Comparison of ENCODE assay signal across 18 mouse cellular contexts in genomic region chr17:14234774-14235389, GRCm38 (mm10). TPM values are rescaled to one million over a fixed set of nuclear protein-coding genes. Genes with fewer than 3 reads are reported as not detected.
"Had no signal": no experiment of that assay in that cellular context is flagged by ENCODE, and none has a peak within 500 bp of the region (broad histone marks: within the 10 kb centered on the region; RNA-seq: fewer than 3 reads in every experiment).

No protein-coding gene starts in this region.

- H3K9me3 ChIP-seq: limb, embryonic 12.5 days; limb, embryonic 15.5 days; lung, embryonic 15.5 days; stomach, embryonic 15.5 days had no signal

- DNase-seq: kidney, adult 18-20 months; kidney, adult 9 months; kidney, postnatal 14 days; kidney, postnatal 4 days; left cerebral cortex, postnatal 4 days; liver, postnatal 0 days; lung, postnatal 10 days; lung, postnatal 4 days; midbrain, embryonic 14.5 days; thymus, adult 18-20 months; thymus, postnatal 36 days had no signal

- H3K4me3 ChIP-seq: limb, embryonic 12.5 days; limb, embryonic 15.5 days; lung, embryonic 15.5 days; stomach, embryonic 15.5 days had no signal

- H3K9ac ChIP-seq: limb, embryonic 12.5 days; limb, embryonic 15.5 days; liver, embryonic 14.5 days; liver, postnatal 0 days; lung, embryonic 15.5 days; stomach, embryonic 15.5 days had no signal

- H3K4me2 ChIP-seq: limb, embryonic 12.5 days; limb, embryonic 15.5 days; liver, embryonic 11.5 days; lung, embryonic 15.5 days; stomach, embryonic 15.5 days had no signal

- H3K27me3 ChIP-seq: limb, embryonic 15.5 days; stomach, embryonic 15.5 days had no signal

- H3K36me3 ChIP-seq: limb, embryonic 12.5 days; limb, embryonic 15.5 days; lung, embryonic 15.5 days; stomach, embryonic 15.5 days had no signal

- ATAC-seq: liver, postnatal 0 days had no signal

- H3K27ac ChIP-seq: limb, embryonic 12.5 days; limb, embryonic 15.5 days; liver, embryonic 14.5 days; lung, embryonic 15.5 days; stomach, embryonic 15.5 days had no signal

RNA-seq across cellular contexts. Expression of gene Dact2, which starts 30.8 kb away (rescaled TPM):
- total RNA-seq: megakaryocyte progenitor cell, adult 5-6 weeks had no signal

RNA-seq across cellular contexts. Expression of gene Smoc2, which starts 44.4 kb away (rescaled TPM):
- total RNA-seq: megakaryocyte progenitor cell, adult 5-6 weeks had no signal
